Mouse (Mus musculus) neural tube, embryonic 14.5 days (tissue): ENCODE data around the gene Zbtb25. TPM values are rescaled to one million over a fixed set of nuclear protein-coding genes. Genes with fewer than 3 reads are reported as not detected.
A peak's percentile ranks its signal among the peaks of the same experiment; 100 is the strongest.

Experiments
- ATAC-seq: fragments of 200-750 bp; cut with Nextera tagmentation; 2 replicates; pipeline ENCODE4 v1.8.0; 2017; ENCODE audit warnings: low read depth, mild to moderate bottlenecking, moderate TSS enrichment, moderate library complexity
- H3K27ac ChIP-seq: fragments of 300-500 bp; sonication (generic); 2 replicates; pipeline ENCODE4 v1.5.1; 2014; ENCODE audit warnings: low read depth, mild to moderate bottlenecking, control low read depth, low read length, moderate library complexity, mixed read lengths
- H3K27me3 ChIP-seq: fragments of 300-500 bp; sonication (generic); 2 replicates; pipeline ENCODE4 v1.6.1; 2014; ENCODE audit warnings: low read length; ENCODE audit not compliant: control insufficient read depth, insufficient read depth
- H3K36me3 ChIP-seq: fragments of 300-500 bp; sonication (generic); 2 replicates; pipeline ENCODE4 v1.6.1; 2014; ENCODE audit warnings: low read length, mixed read lengths; ENCODE audit not compliant: control insufficient read depth, insufficient read depth
- H3K4me1 ChIP-seq: fragments of 300-500 bp; sonication (generic); 2 replicates; pipeline ENCODE4 v1.6.1; 2014; ENCODE audit warnings: low read length; ENCODE audit not compliant: control insufficient read depth, insufficient read depth
- H3K4me2 ChIP-seq: fragments of 300-500 bp; sonication (generic); 2 replicates; pipeline ENCODE4 v1.6.1; 2014; ENCODE audit warnings: mild to moderate bottlenecking, low read depth, low read length, control low read depth
- H3K4me3 ChIP-seq: fragments of 300-500 bp; sonication (generic); 2 replicates; pipeline ENCODE4 v1.5.1; 2014; ENCODE audit warnings: low read depth, low read length, control low read depth, mixed read lengths
- H3K9ac ChIP-seq: fragments of 300-500 bp; sonication (generic); replicated peaks from 2 replicates; pipeline ENCODE4 v1.6.1; 2014; ENCODE audit warnings: low read depth, mild to moderate bottlenecking, control low read depth, low read length, mixed read lengths
- H3K9me3 ChIP-seq: fragments of 300-500 bp; sonication (generic); 2 replicates; pipeline ENCODE4 v1.6.1; 2016; ENCODE audit warnings: low read length; ENCODE audit not compliant: control insufficient read depth
- WGBS: fragments of 180-500 bp; shearing (Covaris S2); extraction: QIAGEN DNeasy Blood & Tissue Kit; methylation state at CpG from one replicate; pipeline ENCODE4 v1.1.7; 2014; 5-methylcytosine and 5-hydroxymethylcytosine counted together
- polyA plus RNA-seq: library from polyadenylated mRNA; unstranded; fragments of >200 nt; fragmentation: Nextera tagmentation; extraction: Ambion mirVana; gene quantifications from 2 replicates; pipeline ENCODE4 v1.2.1, GENCODE M21; 2014

Zbtb25 gene
- polyA plus RNA-seq, 1 experiment from 2014 or later: 16.6 TPM

DNA sequence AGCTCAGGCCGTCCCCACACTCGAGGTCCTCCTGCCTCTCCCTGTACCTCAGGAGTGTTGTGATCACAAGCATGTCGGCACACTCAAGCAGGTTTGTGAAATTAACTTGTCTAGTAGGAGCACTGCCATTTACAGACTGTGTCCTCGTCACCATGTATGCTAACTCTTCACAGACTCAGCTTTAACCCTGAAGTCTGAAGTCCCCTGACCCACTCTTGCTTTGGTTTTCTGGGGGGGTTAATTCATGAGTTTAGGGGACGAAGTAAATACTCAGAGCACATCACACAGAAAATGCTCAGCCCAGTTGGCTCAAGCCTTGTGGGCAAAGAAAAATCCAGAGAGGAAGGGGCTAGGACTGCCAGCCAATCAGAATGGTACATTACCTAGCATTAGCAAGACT is 33.8 kb downstream of the Zbtb25 start:
- H3K4me1 ChIP-seq: no peaks in the 10 kb centered on the region
- no peak overlapping the region for H3K27ac ChIP-seq
- 85% methylated on average over 5 of the region's 5 CpGs for WGBS
- no peak overlapping the region for H3K4me3 ChIP-seq
- ATAC-seq: no peak
- H3K9ac ChIP-seq: no peak overlapping the region
- no peaks in the 10 kb centered on the region for H3K36me3 ChIP-seq
- H3K4me2 ChIP-seq: no peak overlapping the region
- no peaks in the 10 kb centered on the region for H3K9me3 ChIP-seq
- H3K27me3 ChIP-seq: no peaks in the 10 kb centered on the region

DNA sequence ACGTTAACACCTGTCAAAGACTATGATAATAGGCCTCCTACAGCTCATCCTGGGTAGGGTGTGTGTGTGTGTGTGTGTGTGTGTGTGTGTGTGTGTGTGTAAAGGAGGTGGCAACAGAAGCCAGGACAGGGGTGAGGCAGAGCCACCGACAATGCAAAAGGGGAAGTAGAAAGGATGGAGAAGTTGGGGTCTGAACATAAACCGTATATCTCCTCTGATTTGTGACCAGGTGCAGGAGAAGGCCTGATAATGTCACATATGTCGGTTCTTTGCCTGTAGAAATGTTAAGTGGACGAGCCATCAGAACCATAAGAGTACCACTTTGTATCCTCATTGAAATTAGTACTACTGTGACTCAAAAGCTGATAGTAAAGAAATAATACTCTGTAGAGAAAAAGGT is 35.7 kb downstream of the Zbtb25 start:
- WGBS: 98% methylated on average over 5 of the region's 5 CpGs
- ATAC-seq: no peak

DNA sequence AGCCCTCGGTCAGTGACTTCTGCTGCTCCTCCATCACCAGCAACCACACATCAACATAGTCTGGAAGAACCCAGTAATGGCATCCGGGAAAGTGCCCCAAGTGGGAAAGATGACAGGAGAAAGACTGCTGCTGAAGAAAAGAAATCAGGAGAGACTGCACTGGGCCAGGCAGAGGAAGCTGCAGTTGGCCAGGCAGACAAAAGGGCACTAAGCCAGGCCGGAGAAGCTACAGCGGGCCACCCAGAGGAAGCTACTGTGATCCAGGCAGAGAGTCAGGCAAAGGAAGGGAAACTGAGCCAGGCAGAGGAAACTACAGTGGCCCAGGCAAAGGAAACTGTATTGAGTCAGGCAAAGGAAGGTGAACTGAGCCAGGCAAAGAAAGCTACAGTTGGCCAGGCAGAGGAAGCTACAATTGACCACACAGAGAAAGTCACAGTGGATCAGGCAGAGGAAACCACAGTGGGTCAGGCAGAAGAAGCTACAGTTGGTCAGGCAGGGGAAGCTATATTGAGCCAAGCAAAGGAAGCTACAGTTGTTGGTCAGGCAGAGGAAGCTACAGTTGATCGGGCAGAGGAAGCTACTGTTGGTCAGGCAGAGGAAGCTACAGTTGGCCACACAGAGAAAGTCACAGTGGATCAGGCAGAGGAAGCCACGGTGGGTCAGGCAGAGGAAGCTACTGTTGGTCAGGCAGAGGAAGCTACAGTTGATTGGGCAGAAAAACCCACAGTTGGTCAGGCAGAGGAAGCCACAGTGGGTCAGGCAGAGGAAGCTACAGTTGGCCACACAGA is 40.6 kb downstream of the Zbtb25 start:
- H3K9ac ChIP-seq: no peak overlapping the region
- H3K27ac ChIP-seq: no peak overlapping the region
- WGBS: 94% methylated on average over 6 of the region's 6 CpGs
- no peak overlapping the region for H3K4me3 ChIP-seq
- no peak for ATAC-seq
- H3K9me3 ChIP-seq: no peaks in the 10 kb centered on the region
- no peak overlapping the region for H3K4me2 ChIP-seq
- no peaks in the 10 kb centered on the region for H3K4me1 ChIP-seq
- H3K36me3 ChIP-seq: no peaks in the 10 kb centered on the region
- H3K27me3 ChIP-seq: no peaks in the 10 kb centered on the region

More for the DNA sequence above, 35.7 kb downstream of the Zbtb25 start:
- Histone ChIP-seq H3K27me3 (no peaks in the 10 kb centered on the region), H3K36me3 (no peaks in the 10 kb centered on the region), H3K27ac (no peak overlapping the region), H3K4me3 (no peak overlapping the region), H3K9ac (no peak overlapping the region), H3K4me2 (no peak overlapping the region), H3K4me1 (no peaks in the 10 kb centered on the region), H3K9me3 (no peaks in the 10 kb centered on the region)

DNA sequence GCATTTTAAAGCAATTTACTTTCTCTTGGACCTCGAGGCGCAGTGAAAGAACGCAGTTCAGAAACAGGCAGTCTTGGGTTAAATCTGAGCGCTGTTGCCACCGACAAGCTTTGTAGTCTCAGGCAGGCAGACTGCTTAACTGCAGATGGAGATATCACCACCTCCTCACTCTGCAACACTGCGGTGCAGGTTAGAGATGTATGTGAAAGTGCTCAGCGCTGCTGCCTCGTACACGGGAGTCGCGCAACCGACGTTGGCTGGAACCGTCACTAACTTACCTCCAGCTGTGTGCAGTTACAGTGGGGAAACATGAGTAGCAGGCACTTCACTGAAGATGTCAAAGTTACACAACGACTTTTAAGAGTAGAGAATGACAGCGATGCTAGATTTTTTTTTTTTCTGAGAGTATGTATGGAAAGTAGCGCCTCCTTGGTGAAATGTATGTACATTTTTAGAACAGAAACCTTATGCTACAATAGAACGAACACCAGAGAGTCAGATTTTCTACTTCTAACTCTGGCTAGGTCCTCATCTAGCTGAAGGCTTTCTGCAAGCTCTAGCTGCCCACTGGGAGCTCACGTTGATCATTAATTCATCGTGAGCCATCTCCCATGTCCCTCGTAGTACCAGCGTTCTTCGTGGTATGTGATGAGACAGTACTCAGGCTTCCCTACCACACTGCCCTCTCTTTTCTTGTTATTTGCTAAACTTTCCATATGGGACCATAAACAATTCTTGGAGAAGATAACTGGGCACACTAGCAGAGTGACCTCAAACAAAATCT is 42.8 kb downstream of the Zbtb25 start:
- WGBS: 89% methylated on average over 23 of the region's 23 CpGs
- Histone ChIP-seq H3K4me1 (no peaks in the 10 kb centered on the region), H3K4me3 (no peak overlapping the region), H3K36me3 (no peaks in the 10 kb centered on the region), H3K27me3 (no peaks in the 10 kb centered on the region), H3K27ac (no peak overlapping the region), H3K4me2 (no peak overlapping the region), H3K9me3 (no peaks in the 10 kb centered on the region), H3K9ac (no peak overlapping the region)
- ATAC-seq: no peak

DNA sequence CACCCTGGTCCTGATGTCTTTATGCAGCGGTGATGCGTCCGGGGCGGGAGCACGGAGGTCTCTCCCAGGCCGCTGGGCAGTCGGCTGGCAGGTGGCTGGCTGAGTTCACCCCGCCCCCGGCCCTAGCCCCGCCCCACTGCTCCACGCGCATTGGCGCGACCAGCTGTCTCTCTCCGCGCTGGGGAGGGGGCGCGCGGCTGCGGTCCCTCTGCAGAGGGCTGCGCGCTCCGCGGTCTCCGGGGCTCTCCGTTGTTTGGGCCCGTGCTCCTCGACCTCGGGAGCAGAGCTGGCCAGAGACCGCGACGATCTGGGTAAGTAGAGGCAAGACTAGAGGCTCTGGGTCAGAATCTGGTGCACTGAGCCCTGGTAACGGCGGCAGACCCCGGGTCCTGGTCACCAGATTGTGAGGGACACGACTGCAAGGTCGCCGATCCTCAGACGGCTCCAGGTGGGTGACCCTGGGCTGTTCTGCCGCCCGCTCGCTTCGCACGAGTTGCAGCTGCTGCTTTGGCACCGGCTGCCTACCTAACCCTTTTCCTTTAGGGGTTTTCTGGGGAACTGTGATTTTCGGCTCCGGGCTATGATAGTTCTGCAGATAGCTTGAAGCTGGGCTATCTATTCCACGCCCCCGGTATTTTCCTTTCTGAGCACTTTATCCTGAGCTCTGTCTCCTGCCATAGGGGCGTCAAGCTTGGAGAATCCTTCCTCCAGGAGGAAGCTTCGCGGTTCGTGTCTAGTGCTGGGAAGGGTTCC is 44.5 kb downstream of the Zbtb25 start, which contains the start of gene Akap5:
TSS of gene Akap5 (plus strand) at position 213 of the 753 bp plus-strand sequence.
- WGBS: 1% methylated on average over 53 of the region's 53 CpGs

DNA sequence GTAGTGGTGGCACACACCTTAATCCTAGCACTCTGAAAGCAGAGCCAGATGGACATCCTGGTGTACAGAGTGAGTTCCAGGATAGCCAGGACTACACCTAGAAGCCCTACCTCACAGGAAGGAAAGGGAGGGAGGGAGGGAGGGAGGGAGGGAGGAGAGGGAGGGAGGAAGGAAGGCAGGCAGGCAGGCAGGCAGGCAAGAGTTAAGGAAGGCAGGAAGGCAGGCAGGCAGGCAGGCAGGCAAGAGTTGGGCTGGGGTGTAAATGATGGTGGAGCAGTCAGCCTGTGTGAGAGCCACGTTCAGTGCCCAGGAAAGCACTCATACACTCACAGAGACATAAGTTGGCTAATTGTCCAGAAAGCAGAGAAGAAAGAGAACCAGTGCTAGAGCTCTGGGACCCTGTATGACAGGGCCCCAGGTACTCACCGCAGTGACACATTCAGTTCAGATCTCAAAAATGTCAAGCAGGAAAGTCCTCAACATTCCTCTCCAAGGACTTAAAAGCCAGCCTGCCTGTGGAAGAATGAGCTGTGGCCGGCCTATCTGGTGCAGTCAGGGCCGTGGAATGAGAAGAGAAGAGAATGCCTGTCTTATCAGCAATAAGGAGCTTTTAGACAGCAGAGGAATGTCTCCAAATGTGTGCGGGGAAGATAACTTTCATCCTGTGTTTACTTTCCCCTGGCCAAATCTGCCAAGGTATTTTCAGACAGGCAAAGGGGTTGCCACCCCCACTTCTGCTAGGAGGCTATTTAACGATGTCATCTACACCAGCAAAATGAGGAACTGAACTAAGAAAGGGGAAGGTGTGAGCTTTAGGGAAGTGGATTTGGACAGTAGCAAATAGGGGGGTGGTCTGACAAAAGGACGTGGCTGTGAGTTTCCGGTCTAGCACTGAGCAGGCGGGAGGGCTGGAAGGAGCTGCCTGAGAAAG is 50.9 kb downstream of the Zbtb25 start:
- WGBS: 82% methylated on average over 9 of the region's 9 CpGs
- no peak overlapping the region for H3K9ac ChIP-seq
- H3K4me1 ChIP-seq: no peaks in the 10 kb centered on the region
- no peaks in the 10 kb centered on the region for H3K9me3 ChIP-seq
- no peak overlapping the region for H3K4me3 ChIP-seq
- H3K27me3 ChIP-seq: no peaks in the 10 kb centered on the region
- ATAC-seq: no peak
- H3K27ac ChIP-seq: no peak overlapping the region
- peaks cover 8% of the 10 kb centered on the region for H3K36me3 ChIP-seq
- H3K4me2 ChIP-seq: no peak overlapping the region

More for the DNA sequence above, 44.5 kb downstream of the Zbtb25 start, which contains the start of gene Akap5:
- Histone ChIP-seq H3K27ac (peak within 1 kb of the TSS; percentile 56), H3K4me3 (peak within 1 kb of the TSS; percentile 67), H3K9ac (peak within 1 kb of the TSS; percentile 56), H3K4me2 (peak within 1 kb of the TSS; percentile 71), H3K9me3 (no peaks in the 10 kb centered on the region), H3K4me1 (no peaks in the 10 kb centered on the region), H3K27me3 (no peaks in the 10 kb centered on the region), H3K36me3 (peaks cover 8% of the 10 kb centered on the region)
- ATAC-seq: peak; percentile 99

DNA sequence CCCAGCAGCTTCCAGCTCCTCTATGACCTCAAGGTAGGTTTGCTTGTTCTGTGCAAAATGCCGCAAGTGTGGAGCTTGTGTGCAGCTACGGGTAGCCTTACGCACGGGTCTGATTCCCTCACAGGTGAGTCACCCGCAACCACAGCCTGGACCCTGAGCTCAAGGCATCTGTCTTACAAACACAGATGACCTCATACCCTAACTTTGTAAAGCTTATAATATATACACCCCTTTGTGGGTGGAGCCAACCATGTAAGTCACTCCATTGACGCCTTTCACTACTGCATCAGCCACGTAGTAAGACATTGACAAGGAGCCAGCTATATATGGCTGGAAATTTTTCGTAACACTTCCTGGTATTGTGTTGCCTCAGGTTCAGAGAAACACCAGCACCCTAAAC is 57.5 kb downstream of the Zbtb25 start:
- no peak overlapping the region for H3K9ac ChIP-seq
- 0 out of 2 replicates have a peak, but pooled peaks cover 3% of the 10 kb centered on the region for H3K4me1 ChIP-seq
- H3K4me3 ChIP-seq: no peak overlapping the region
- no peak for ATAC-seq
- no peaks in the 10 kb centered on the region for H3K9me3 ChIP-seq
- no peaks in the 10 kb centered on the region for H3K36me3 ChIP-seq
- no peak overlapping the region for H3K4me2 ChIP-seq
- WGBS: 93% methylated on average over 8 of the region's 8 CpGs
- no peak overlapping the region for H3K27ac ChIP-seq
- H3K27me3 ChIP-seq: no peaks in the 10 kb centered on the region

DNA sequence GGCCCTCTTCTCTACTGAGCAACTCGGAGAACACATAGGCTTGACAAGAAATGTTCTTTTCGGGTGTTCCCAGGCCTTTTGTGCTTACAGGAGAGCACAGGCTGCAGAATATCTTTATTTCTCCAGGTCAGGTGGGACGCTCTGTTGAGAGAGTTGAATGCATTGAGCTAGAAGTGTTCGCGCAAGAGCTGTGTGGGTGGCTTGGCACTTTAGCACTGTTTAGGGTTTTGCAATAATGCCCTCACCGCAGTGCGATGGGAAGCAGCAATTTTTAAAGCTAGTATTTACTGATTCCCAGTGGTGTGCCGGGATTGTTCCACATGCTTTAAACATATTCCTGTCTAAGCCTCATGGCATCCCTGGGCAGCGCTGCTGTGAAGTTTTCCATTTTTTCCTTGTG is 58.2 kb downstream of the Zbtb25 start:
- Histone ChIP-seq H3K36me3 (no peaks in the 10 kb centered on the region), H3K4me1 (0 out of 2 replicates have a peak, but pooled peaks cover 3% of the 10 kb centered on the region), H3K9ac (no peak overlapping the region), H3K4me3 (no peak overlapping the region), H3K27ac (no peak overlapping the region), H3K27me3 (no peaks in the 10 kb centered on the region), H3K4me2 (no peak overlapping the region), H3K9me3 (no peaks in the 10 kb centered on the region)
- ATAC-seq: no peak
- 94% methylated on average over 9 of the region's 9 CpGs for WGBS
